Mouse (Mus musculus): ENCODE results near the gene Draxin.
"Not testable (repeated sequence)": the region's sequence is repeated elsewhere in the genome, so short reads cannot be mapped to it uniquely, and the experiment has no call there.

Gene Draxin

GRCm38 (mm10) chr4:148056801-148057200, 73.7 kb downstream of the Draxin start:
- no peak for DNase-seq (ENCODE audit: low read depth, low spot score)

GRCm38 (mm10) chr4:148056246-148056645, 74.3 kb downstream of the Draxin start:
- no peak for DNase-seq (ENCODE audit: low read depth, low spot score)

GRCm38 (mm10) chr4:148054961-148055695, 75.4 kb downstream of the Draxin start:
- no peak for DNase-seq (ENCODE audit: low read depth, low spot score)

- DNase-seq (ENCODE audit: low read depth, low spot score), result no peak
Measured at GRCm38 (mm10) chr4:148053417-148053920, 77.0 kb downstream of the Draxin start.

GRCm38 (mm10) chr4:148052976-148053375, 77.5 kb downstream of the Draxin start:
- no peak for DNase-seq (ENCODE audit: low read depth, low spot score)

- DNase-seq (ENCODE audit: low read depth, low spot score), result no peak
Measured at GRCm38 (mm10) chr4:148051886-148052285, 78.6 kb downstream of the Draxin start.

- no peak for DNase-seq (ENCODE audit: low read depth, low spot score)
Measured at GRCm38 (mm10) chr4:148051046-148051776, 79.3 kb downstream of the Draxin start.

GRCm38 (mm10) chr4:148050396-148050914, 80.0 kb downstream of the Draxin start:
- not testable (repeated sequence) for DNase-seq (ENCODE audit: low read depth, low spot score)
